Mouse (Mus musculus): Measurements from ENCODE around the gene Gm28051. TPM values are rescaled to one million over a fixed set of nuclear protein-coding genes. Genes with fewer than 3 reads are reported as not detected.

The Gm28051 gene
- polyA plus RNA-seq, 1 experiment from 2014 or later, result not detected

DNA sequence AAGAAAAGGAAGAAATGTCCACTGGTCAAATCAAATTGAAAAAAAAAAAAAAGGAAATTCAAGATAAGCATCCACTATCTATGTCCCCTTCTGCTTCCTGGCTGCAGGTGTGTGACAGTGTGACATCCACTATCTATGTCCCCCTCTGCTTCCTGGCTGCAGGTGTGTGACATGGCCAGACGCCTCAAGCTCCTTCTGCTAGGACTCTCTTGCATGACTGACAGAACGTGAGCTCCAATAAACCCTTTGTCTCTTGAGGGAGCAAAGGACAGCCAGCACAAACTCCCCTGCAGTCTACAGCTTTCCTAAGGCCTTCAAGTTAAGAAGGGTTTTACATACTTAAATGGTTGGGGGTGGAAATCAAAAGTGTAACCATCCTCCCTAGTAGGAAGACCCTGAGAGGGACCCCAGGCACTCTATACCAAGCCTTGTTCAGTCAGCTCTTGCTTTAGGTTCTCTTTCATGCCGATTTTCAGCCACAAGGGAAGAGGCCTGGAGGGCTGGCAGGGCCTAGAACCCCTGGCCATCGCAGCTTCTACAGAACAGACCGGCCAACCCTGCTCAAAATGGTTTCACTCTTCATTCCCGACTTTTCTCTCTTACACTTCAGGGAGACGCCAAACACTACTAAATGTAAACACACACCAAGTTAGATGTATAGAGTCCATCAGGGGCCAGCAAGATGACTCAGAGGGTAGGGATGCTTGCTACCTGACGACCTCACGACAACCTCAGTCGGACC, 42.7 kb downstream of the Gm28051 start:
- H3K9ac ChIP-seq, result no peak overlapping the region
- no peaks in the 10 kb centered on the region for H3K9me3 ChIP-seq
- H3K4me1 ChIP-seq, result no peaks in the 10 kb centered on the region
- no peak for ATAC-seq (ENCODE audit: borderline replicate concordance, extremely low read depth, low FRiP score, low TSS enrichment)
- no peak overlapping the region for H3K4me3 ChIP-seq
- H3K27ac ChIP-seq, result no peak overlapping the region
- no peak overlapping the region for H3K4me2 ChIP-seq
- H3K27me3 ChIP-seq, result no peaks in the 10 kb centered on the region
- no peaks in the 10 kb centered on the region for H3K36me3 ChIP-seq
- 74% methylated on average over 10 of the region's 10 CpGs for WGBS

DNA sequence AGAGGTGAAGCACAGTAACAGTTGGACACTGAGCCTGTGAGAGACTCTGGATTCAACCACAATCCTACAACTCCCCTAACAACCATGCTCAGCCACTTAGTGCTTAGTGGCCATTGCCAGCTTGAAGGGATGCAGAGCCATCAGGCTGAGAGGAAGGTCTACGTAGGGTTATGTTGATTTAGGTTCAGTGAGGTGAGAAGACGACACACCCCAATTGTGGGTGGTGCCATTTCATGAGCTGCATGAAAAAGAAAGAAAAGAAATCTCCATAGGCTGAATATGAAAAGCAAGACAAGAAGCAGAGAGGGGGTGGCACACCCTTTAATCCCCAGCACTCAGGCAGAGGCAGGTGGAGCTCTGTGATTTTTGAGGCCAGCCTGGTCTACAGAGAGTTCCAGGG, 43.4 kb downstream of the Gm28051 start:
- no peak overlapping the region for H3K9ac ChIP-seq
- 56% methylated on average over 2 of the region's 2 CpGs for WGBS
- no peaks in the 10 kb centered on the region for H3K27me3 ChIP-seq
- no peak overlapping the region for H3K4me3 ChIP-seq
- no peaks in the 10 kb centered on the region for H3K9me3 ChIP-seq
- no peak overlapping the region for H3K4me2 ChIP-seq
- no peaks in the 10 kb centered on the region for H3K36me3 ChIP-seq
- no peak overlapping the region for H3K27ac ChIP-seq
- no peaks in the 10 kb centered on the region for H3K4me1 ChIP-seq
- ATAC-seq (ENCODE audit: borderline replicate concordance, extremely low read depth, low FRiP score, low TSS enrichment), result no peak

DNA sequence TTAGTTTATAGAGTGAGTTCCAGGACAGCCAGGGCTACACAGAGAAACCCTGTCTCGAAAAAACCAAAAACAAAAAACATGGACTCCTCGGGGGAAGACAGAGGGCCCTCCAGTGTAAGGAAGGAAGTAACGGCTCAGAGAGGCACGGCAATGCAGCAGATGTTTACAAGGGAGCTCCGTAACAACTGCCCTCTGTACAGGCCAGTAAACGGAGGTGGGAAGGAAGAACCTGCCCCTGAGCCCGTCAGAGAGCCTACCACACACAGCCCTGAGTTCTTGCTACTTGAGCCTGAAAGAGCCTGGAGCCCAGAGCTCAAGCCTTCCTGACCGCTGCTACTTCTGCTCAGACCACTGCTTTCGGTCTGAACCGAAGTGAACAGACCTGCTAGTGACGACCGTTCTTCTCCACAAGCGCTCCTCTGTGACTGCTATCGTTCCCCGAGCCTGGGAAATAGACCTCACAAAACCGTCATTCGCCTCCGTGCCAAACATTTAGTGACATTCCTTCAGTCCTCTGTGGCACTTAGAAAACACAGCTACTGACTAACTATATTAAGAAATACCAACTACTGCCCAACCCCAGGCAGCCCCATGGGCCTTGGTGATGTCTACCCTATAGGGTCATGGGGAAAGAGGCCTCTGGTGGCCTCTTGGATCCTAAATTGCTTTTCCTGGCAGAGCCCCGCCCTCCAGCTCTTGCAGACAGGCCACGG, 44.3 kb downstream of the Gm28051 start:
- Histone ChIP-seq H3K27ac (no peak overlapping the region), H3K9ac (no peak overlapping the region), H3K27me3 (no peaks in the 10 kb centered on the region), H3K9me3 (no peaks in the 10 kb centered on the region), H3K36me3 (no peaks in the 10 kb centered on the region), H3K4me3 (no peak overlapping the region), H3K4me2 (no peak overlapping the region), H3K4me1 (no peaks in the 10 kb centered on the region)
- no peak for ATAC-seq (ENCODE audit: borderline replicate concordance, extremely low read depth, low FRiP score, low TSS enrichment)
- 58% methylated on average over 20 of the region's 20 CpGs for WGBS

DNA sequence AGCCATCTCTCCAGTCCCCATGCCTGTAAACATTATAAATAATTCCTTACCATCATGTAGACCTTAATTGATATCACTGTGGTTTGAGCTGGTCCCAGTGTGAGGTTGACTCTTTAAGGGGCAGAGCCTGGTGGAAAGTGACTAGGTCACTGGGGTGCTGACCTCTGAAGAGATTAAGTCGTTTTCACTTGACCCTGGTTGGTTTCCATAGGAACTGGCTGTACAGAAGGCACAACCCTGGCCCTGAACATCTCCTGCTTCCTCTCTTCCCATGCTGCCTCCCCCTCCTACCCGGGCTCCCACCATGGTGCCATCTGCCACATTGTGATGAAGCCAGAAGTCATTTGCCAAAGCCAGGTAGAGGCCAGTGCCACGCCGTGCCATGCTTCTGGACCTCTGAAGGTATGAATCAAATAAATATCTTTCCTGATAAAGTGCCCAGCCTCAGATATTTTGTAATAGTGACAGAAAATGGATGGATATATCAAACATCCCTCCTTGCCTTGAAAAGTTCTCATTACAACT, 46.7 kb downstream of the Gm28051 start:
- WGBS, result 70% methylated on average over 4 of the region's 4 CpGs
- Histone ChIP-seq H3K9ac (no peak overlapping the region), H3K4me1 (peaks cover under 1% of the 10 kb centered on the region), H3K4me2 (no peak overlapping the region), H3K27me3 (no peaks in the 10 kb centered on the region), H3K27ac (no peak overlapping the region), H3K4me3 (no peak overlapping the region), H3K9me3 (no peaks in the 10 kb centered on the region), H3K36me3 (no peaks in the 10 kb centered on the region)
- ATAC-seq (ENCODE audit: borderline replicate concordance, extremely low read depth, low FRiP score, low TSS enrichment), result no peak

DNA sequence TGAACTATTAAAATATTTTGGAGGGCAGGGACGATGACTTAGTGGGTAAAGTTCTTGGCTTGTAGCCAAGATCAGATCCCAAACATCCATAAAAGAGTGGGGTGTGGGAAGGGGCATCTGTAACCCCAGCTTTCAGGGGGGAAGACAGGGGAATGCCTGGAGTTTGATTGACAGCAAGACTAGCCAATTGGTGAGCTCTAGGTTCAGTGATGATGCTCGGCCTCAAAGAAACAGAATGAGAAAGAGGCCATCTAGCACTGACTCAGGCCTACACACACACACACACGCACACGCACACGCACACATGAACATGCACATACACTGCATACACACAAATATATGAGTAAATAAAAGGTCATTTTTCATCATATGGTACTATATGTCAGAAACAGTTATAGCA, 47.7 kb downstream of the Gm28051 start:
- Histone ChIP-seq H3K36me3 (no peaks in the 10 kb centered on the region), H3K9me3 (no peaks in the 10 kb centered on the region), H3K9ac (no peak overlapping the region), H3K4me2 (no peak overlapping the region), H3K4me3 (no peak overlapping the region), H3K4me1 (peaks cover 6% of the 10 kb centered on the region), H3K27ac (no peak overlapping the region), H3K27me3 (no peaks in the 10 kb centered on the region)
- WGBS, result 78% methylated on average over 5 of the region's 5 CpGs
- ATAC-seq (ENCODE audit: borderline replicate concordance, extremely low read depth, low FRiP score, low TSS enrichment), result no peak

DNA sequence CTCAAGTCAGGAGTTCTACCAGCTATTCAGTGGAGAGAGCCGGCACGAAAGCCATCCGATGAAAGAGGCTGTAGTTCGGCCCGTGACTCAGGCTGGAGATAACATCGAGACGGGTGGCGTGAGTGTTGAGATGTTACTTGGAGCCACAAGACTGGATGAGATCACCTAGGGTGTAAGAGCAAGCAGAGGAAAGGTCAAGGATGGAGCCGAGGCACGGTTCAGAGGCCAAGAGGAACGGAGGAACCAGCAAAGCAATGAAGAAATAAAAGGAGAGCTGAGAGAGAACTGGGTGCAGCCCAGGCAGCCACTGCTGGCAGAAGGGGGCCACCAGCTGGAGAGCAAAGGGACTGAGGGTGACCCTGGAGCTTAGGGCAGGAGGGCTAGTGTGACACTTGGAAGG, 49.3 kb downstream of the Gm28051 start:
- H3K4me3 ChIP-seq, result no peak overlapping the region
- no peak overlapping the region for H3K4me2 ChIP-seq
- no peak overlapping the region for H3K9ac ChIP-seq
- H3K36me3 ChIP-seq, result no peaks in the 10 kb centered on the region
- 63% methylated on average over 11 of the region's 11 CpGs for WGBS
- no peaks in the 10 kb centered on the region for H3K27me3 ChIP-seq
- no peaks in the 10 kb centered on the region for H3K9me3 ChIP-seq
- no peak for ATAC-seq (ENCODE audit: borderline replicate concordance, extremely low read depth, low FRiP score, low TSS enrichment)
- H3K4me1 ChIP-seq, result peaks cover 17% of the 10 kb centered on the region
- no peak overlapping the region for H3K27ac ChIP-seq

DNA sequence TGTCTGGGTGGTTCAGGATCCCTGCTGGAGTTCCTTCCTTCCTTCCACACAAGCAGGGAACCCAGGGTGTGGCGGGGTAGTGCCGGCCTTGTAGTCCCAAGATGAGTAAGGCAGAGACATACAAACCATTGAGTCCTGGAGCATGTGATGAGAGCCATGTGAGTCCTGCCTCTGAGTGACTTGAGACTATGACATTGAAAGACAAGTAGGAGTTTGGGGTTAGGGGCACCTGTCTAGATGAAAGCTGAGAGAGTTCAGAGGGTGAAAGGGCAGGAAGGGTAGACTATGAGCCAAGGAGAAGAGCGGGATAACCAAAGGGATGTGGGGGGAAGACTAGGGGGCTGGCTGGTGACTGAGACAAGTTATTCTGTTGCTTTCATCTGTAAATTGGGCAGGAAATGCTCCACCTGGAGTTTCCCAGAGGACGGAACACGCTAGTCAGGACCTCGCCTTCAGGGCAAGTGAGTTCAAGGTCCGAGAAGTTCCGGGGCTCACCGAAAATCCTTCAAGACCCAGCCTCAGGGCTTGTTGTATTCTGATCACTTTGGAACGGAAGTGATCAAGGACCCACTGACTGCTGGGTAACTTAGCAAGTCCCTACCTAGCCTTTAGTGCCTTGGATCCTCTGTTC, 50.6 kb downstream of the Gm28051 start:
- no peak overlapping the region for H3K9ac ChIP-seq
- no peak for ATAC-seq (ENCODE audit: borderline replicate concordance, extremely low read depth, low FRiP score, low TSS enrichment)
- H3K9me3 ChIP-seq, result no peaks in the 10 kb centered on the region
- no peaks in the 10 kb centered on the region for H3K36me3 ChIP-seq
- H3K27me3 ChIP-seq, result no peaks in the 10 kb centered on the region
- H3K4me3 ChIP-seq, result no peak overlapping the region
- 81% methylated on average over 10 of the region's 10 CpGs for WGBS
- H3K4me2 ChIP-seq, result no peak overlapping the region
- no peak overlapping the region for H3K27ac ChIP-seq
- peaks cover 24% of the 10 kb centered on the region for H3K4me1 ChIP-seq

DNA sequence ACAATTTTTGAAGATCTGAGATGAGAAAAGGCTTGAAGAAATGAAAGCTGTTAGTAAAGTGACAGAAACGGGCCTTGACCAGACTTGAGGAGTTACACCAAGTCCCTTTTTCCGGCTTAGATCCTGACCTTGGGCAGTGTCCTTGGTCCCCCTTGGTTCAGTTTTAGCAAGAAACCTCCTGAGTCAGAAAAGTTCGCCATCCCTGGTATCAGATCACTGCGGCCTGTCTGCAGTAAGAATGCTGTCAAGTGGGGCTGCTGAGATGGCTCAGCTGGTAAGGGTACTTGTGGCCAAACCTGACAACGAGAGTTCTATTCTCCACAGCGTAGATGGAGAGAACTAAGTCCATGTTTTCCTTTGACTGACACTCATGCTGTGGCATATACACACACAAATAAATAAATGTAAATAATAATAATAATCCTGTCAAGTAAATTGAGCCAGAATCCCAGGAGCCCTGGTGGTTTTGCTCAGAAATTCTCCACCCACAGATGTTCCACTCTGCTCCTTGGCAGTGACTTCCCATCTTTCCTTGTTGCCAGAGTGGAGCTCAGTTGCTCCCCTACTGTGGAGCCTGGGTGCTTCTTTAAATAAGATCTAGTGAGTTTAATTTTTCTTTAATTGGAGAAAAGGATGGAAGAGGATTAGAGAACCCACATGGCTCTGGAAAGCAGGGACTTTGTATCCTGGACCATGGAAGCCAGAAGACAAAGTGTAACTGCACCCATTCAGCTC, 51.5 kb downstream of the Gm28051 start:
- no peaks in the 10 kb centered on the region for H3K36me3 ChIP-seq
- H3K27ac ChIP-seq, result no peak overlapping the region
- 45% methylated on average over 6 of the region's 6 CpGs for WGBS
- no peak overlapping the region for H3K9ac ChIP-seq
- H3K4me2 ChIP-seq, result peak overlapping the region; percentile 99
- H3K4me1 ChIP-seq, result peaks cover 24% of the 10 kb centered on the region
- ATAC-seq (ENCODE audit: borderline replicate concordance, extremely low read depth, low FRiP score, low TSS enrichment), result no peak
- H3K4me3 ChIP-seq, result no peak overlapping the region
- H3K9me3 ChIP-seq, result no peaks in the 10 kb centered on the region
- H3K27me3 ChIP-seq, result no peaks in the 10 kb centered on the region

DNA sequence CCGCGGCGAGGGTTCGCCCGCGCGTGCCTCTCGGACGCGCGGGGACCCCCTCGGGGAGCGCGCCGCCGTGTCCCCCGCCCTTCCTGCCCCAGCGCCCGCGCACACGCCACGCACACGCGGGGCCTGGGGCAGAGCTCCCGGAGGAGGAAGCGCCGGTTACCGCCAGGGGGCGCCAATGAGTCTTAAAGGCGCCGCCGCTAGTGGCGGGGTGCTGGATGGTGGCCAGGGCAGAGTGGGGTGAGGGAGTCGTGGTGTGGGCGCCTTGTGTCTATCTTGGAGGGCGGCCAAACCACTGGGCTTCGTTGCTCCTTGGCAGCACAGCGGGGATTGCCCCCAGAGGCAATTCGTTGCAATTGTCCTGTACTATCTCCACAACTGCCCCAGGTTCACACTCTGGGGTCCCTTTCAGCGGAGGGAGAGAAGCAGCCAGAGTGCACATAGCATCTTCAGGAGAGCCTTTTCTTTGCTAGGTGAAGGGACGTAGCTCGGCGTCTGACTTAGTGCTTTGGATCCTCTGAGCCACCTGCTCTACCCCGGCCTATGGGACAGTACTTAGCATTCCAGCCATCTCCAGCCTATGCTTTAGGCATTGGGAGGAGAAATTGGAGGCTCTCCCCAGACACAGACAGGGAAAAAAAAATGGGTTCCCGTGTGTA, 52.2 kb downstream of the Gm28051 start:
- no peaks in the 10 kb centered on the region for H3K36me3 ChIP-seq
- peak overlapping the region; percentile 99 for H3K4me2 ChIP-seq
- peak overlapping the region; percentile 77 for H3K9ac ChIP-seq
- ATAC-seq (ENCODE audit: borderline replicate concordance, extremely low read depth, low FRiP score, low TSS enrichment), result peak; percentile 68
- no peaks in the 10 kb centered on the region for H3K9me3 ChIP-seq
- peak overlapping the region; percentile 87 for H3K27ac ChIP-seq
- no peaks in the 10 kb centered on the region for H3K27me3 ChIP-seq
- peaks cover 24% of the 10 kb centered on the region for H3K4me1 ChIP-seq
- 1% methylated on average over 45 of the region's 45 CpGs for WGBS
- H3K4me3 ChIP-seq, result peak overlapping the region; percentile 84

DNA sequence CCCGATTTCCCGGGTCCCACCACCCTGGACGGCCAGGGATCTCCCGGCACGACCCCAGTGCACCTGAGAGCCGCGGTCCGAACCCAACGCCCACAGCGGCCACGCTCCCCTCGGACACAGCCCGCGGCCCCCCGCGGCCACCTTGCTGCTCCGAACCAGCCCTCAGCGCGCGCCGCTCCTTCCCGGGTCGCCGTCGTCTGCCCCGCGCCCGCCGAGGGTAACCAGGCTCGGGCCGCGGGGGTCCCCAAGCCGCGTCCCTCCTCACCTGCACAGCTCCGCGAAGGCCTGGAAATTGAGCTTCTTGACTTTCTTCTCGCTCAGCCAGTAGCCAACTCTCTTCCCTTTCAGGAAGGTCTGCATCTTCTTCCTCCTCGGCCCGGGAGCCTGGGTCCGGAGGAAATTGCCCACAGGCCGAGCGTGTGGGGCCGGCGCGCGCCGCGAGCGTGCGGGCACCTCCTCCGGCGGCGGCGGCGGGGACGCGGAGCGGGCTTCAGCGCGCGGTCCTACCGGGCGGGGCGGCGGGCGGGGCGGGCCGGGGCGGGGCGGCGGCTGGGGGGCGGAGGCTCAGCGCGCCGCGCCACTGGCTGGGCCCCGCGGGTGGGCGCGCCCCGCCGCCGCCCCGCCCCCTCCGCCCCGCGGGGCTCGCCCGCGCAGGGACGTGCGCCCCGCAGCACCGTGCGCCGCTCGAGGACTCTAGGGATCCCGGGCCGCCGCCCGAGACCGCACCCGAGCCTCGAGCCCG, 52.9 kb downstream of the Gm28051 start, which contains the start of gene Itpk1:
Gene Itpk1 (minus strand): TSS at position 474 of the 742 bp plus-strand sequence.
- Histone ChIP-seq H3K9me3 (no peaks in the 10 kb centered on the region), H3K36me3 (no peaks in the 10 kb centered on the region), H3K4me3 (peak within 1 kb of the TSS; percentile 84), H3K27me3 (no peaks in the 10 kb centered on the region), H3K27ac (peak within 1 kb of the TSS; percentile 87), H3K4me2 (peak within 1 kb of the TSS; percentile 99), H3K9ac (peak within 1 kb of the TSS; percentile 77), H3K4me1 (peaks cover 24% of the 10 kb centered on the region)
- peak; percentile 93 for ATAC-seq (ENCODE audit: borderline replicate concordance, extremely low read depth, low FRiP score, low TSS enrichment)
- under 1% methylated on average over 53 of the region's 105 CpGs for WGBS

Data from lung, embryonic 15.5 days (tissue).